Mouse (Mus musculus) spleen, adult 2 months (tissue): Measurements from ENCODE around the gene Kalrn. TPM values are rescaled to one million over a fixed set of nuclear protein-coding genes. Genes with fewer than 3 reads are reported as not detected.

Experiments
- DNase-seq, 2 experiments: peaks; one replicate each; pipeline versions ENCODE4 v3.0.0 to v3.0.0-alpha.2; 2012 to 2021; ENCODE audit warnings: low spot score in 2 of 2, low read depth in 1 of 2
- H3K27ac ChIP-seq: fragments of 200-500 bp; 2 replicates; pipeline ENCODE4 v1.5.1; 2012; ENCODE audit warnings: low read length, inconsistent platforms; ENCODE audit not compliant: insufficient read depth
- H3K27me3 ChIP-seq: fragments of 200-500 bp; 2 replicates; pipeline ENCODE4 v1.6.1; 2012; ENCODE audit warnings: mild to moderate bottlenecking, moderate library complexity, low read length, inconsistent platforms; ENCODE audit not compliant: control insufficient read depth, insufficient read depth
- H3K36me3 ChIP-seq: fragments of 200-500 bp; 2 replicates; pipeline ENCODE4 v1.6.1; 2012; ENCODE audit warnings: mild to moderate bottlenecking, low read length, inconsistent platforms; ENCODE audit not compliant: control insufficient read depth, insufficient read depth
- H3K4me1 ChIP-seq: fragments of 200-500 bp; 2 replicates; pipeline ENCODE4 v1.6.1; 2011; ENCODE audit warnings: inconsistent platforms; ENCODE audit not compliant: control insufficient read depth, insufficient read depth, insufficient read length
- H3K4me3 ChIP-seq: fragments of 200-500 bp; 2 replicates; pipeline ENCODE4 v1.5.1; 2011; ENCODE audit warnings: mild to moderate bottlenecking, inconsistent platforms; ENCODE audit not compliant: insufficient read depth, insufficient read length; ENCODE audit errors: extremely low read depth
- CTCF ChIP-seq: fragments of 200-500 bp; IDR thresholded peaks from 2 replicates; pipeline ENCODE4 v1.5.1; 2011; ENCODE audit warnings: mild to moderate bottlenecking, inconsistent platforms; ENCODE audit not compliant: insufficient read depth, insufficient read length, insufficient replicate concordance; ENCODE audit errors: extremely low read depth
- POLR2A ChIP-seq: fragments of 200-500 bp; IDR thresholded peaks from 2 replicates; pipeline ENCODE4 v1.6.1; 2011; ENCODE audit warnings: low read depth, low read length, inconsistent platforms
- WGBS: fragments of 180-500 bp; shearing (Covaris S2); methylation state at CpG from one replicate; pipeline ENCODE4 v1.1.7; 2018; 5-methylcytosine and 5-hydroxymethylcytosine counted together
- polyA plus RNA-seq: library from polyadenylated mRNA; depleted of rRNA; stranded (reverse); fragments of >200 nt; gene quantifications from 2 replicates; pipeline ENCODE4 v1.2.3, GENCODE M21; 2012

Kalrn gene
- polyA plus RNA-seq, 1 experiment = 7.6 TPM

GRCm38 (mm10) chr16:34252670-34253069 lies 320.7 kb downstream of the Kalrn start:
- DNase-seq = no peak
- H3K4me1 ChIP-seq = no peaks in the 10 kb centered on the region
- H3K4me3 ChIP-seq = no peak overlapping the region
- no peak overlapping the region for H3K27ac ChIP-seq
- H3K36me3 ChIP-seq = no peaks in the 10 kb centered on the region
- TF ChIP-seq CTCF (no peak), POLR2A (no peak)
- no peaks in the 10 kb centered on the region for H3K27me3 ChIP-seq
- 90% methylated on average over 3 of the region's 3 CpGs for WGBS

GRCm38 (mm10) chr16:34248256-34248655 lies 325.1 kb downstream of the Kalrn start:
- no peaks in the 10 kb centered on the region for H3K4me1 ChIP-seq
- DNase-seq = peak in 1 of 2 experiments; percentile 4
- H3K4me3 ChIP-seq = no peak overlapping the region
- TF ChIP-seq POLR2A (no peak), CTCF (no peak)
- no peaks in the 10 kb centered on the region for H3K36me3 ChIP-seq
- H3K27ac ChIP-seq = no peak overlapping the region
- no peaks in the 10 kb centered on the region for H3K27me3 ChIP-seq
- WGBS = 5% methylated on average over 4 of the region's 4 CpGs

DNA sequence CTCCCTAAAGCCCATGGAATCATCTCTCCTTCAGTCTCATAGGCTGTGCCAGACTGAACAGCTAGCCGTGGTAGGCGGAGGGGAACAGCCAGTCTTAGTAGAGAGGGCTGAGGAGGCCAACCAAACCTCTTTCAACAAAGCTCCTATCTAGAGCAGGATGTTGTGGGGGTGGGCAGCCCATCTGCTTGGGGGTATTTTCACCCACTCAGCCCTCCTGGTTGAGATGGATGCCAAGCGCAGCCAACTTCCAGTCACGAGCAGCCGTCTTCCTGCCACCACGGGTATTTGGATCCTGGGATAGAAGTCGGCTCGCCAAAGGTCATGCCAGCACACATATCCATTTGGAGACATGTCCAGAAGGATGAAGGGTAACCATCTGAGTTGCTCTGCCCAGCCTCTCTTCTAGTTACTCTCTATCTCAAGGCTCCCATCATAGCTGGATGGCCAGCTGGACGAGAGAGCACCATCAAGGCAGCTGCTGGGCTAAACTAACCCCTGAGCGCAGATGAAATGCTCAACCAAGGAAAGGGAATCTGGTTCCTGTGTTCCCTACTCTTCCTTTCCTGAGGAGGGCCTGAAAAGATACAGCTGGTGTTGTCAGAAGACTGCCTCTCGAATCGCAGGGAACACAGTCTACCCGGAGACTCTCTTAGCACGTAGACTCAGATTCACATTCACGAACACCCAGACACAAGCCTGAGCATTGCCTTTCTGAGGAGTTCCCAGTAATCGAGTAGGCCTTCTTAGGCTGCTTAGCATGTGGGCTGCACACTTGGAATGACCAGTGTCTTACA lies 331.2 kb downstream of the Kalrn start:
- TF ChIP-seq CTCF = no peak
- no peak for TF ChIP-seq POLR2A
- H3K4me1 ChIP-seq = no peaks in the 10 kb centered on the region
- no peak overlapping the region for H3K27ac ChIP-seq
- no peak for DNase-seq
- WGBS = 91% methylated on average over 16 of the region's 16 CpGs
- no peak overlapping the region for H3K4me3 ChIP-seq
- H3K36me3 ChIP-seq = no peaks in the 10 kb centered on the region
- no peaks in the 10 kb centered on the region for H3K27me3 ChIP-seq

GRCm38 (mm10) chr16:34239618-34240017 lies 333.7 kb downstream of the Kalrn start:
- Histone ChIP-seq H3K4me1 (no peaks in the 10 kb centered on the region), H3K4me3 (no peak overlapping the region), H3K36me3 (no peaks in the 10 kb centered on the region), H3K27ac (no peak overlapping the region), H3K27me3 (no peaks in the 10 kb centered on the region)
- no peak for TF ChIP-seq CTCF
- TF ChIP-seq POLR2A = no peak
- DNase-seq = no peak
- WGBS = 92% methylated on average over 4 of the region's 4 CpGs

GRCm38 (mm10) chr16:34236898-34237611 lies 336.3 kb downstream of the Kalrn start:
- Histone ChIP-seq H3K27me3 (no peaks in the 10 kb centered on the region), H3K27ac (no peak overlapping the region), H3K36me3 (no peaks in the 10 kb centered on the region), H3K4me1 (no peaks in the 10 kb centered on the region), H3K4me3 (no peak overlapping the region)
- DNase-seq = no peak
- TF ChIP-seq CTCF (no peak), POLR2A (no peak)
- 72% methylated on average over 12 of the region's 12 CpGs for WGBS

- TF ChIP-seq CTCF (no peak), POLR2A (no peak)
- WGBS = 87% methylated on average over 11 of the region's 11 CpGs
- Histone ChIP-seq H3K4me3 (no peak overlapping the region), H3K27ac (no peak overlapping the region), H3K4me1 (no peaks in the 10 kb centered on the region), H3K27me3 (no peaks in the 10 kb centered on the region), H3K36me3 (no peaks in the 10 kb centered on the region)
- no peak for DNase-seq
Measured at GRCm38 (mm10) chr16:34235086-34235485, 338.2 kb downstream of the Kalrn start.

- H3K36me3 ChIP-seq = no peaks in the 10 kb centered on the region
- 78% methylated on average over 5 of the region's 5 CpGs for WGBS
- no peak overlapping the region for H3K4me3 ChIP-seq
- DNase-seq = no peak
- TF ChIP-seq CTCF = no peak
- no peak for TF ChIP-seq POLR2A
- H3K27me3 ChIP-seq = no peaks in the 10 kb centered on the region
- H3K4me1 ChIP-seq = no peaks in the 10 kb centered on the region
- no peak overlapping the region for H3K27ac ChIP-seq
Measured at GRCm38 (mm10) chr16:34231952-34232351, 341.4 kb downstream of the Kalrn start.
